Mouse (Mus musculus) layer of hippocampus, postnatal 14 days (tissue): Measurements from ENCODE around the gene Phex. TPM values are rescaled to one million over a fixed set of nuclear protein-coding genes. Genes with fewer than 3 reads are reported as not detected.

Experiments
- DNase-seq, 2 experiments: peaks; one replicate each; pipeline ENCODE4 v3.0.0; 2021 to 2022; ENCODE audit warnings: low spot score in 2 of 2, mixed read lengths in 1 of 2
- microRNA-seq, 2 experiments: library from miRNA; unstranded; fragments of <30 nt; microRNA quantifications; one replicate each; pipeline ENCODE4 v1.2.0; 2021
- total RNA-seq, 2 experiments: library from RNA; stranded (reverse); gene quantifications; 2 replicates each; pipeline ENCODE4 v1.2.3; 2021

The Phex gene
- total RNA-seq, 2 experiments from 2014 or later = 0.39 to 0.55 TPM

DNA sequence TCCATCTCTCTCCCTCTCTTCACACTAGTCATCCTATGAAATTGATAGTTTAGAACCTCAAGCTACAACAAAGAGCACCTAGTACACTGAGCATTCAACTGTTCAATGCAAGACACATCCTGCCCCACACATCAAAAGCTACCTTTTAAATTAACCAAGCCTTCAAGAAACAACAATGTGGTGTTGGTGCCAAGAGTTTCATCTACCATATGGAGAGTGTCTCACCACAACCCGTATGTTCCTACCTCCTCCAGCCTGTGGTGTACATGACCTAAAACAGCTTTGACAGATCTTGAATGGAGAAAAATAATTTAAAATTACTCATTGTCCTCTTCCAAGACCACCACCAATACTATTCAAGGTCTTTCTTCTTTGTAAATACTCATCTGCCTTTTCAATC lies 106.9 kb downstream of the Phex start:
- DNase-seq = no peak

DNA sequence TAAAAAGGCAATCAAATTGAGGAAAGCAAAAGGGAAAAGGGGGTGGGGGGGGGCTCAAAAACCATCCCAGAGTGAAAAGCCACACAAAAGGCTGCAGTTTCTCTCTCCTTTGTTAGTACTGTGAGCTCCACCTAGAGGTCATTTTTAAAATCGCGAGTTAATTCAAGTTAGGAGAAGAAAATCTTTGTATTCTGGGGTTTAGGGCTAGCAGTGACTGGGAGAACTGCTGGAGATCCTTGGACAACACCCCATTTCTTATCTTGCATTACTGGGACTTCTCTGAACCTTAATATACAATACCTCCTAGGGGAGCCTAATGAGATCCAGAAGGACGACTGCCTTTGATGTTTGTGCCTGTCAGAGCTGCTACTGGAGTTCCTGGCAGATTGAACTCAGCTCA lies 107.7 kb downstream of the Phex start:
- peak; percentile 6 to 66 for DNase-seq

DNA sequence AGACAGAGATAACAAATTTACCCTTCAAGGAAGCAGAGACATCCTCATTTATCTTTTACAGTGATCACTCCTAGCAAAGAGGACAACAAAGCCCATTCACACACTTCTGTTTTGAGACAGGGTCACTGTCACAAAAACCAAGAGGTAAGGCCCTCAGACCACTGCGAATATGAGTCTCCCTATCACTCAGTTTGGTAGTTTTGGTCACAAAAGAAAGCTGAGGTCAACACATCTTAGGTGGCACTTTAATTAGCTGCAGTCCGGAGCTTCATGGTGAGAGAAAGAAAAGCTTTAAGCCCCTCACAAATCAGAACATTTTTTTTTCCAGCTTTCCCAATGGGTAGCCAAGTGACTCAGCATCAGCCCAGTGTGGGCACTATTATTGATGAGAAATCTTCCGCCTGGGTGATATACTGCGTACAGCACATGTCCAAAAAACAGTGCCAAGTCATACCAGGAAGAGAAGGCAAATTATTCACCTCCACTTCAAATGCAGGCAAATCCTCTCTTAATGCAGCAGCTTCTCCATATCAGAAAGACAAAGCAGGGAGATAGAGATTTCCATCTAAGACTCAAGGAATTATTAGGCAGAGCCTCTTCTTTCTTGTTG lies 108.2 kb downstream of the Phex start:
- peak in 1 of 2 experiments; percentile 10 for DNase-seq

DNA sequence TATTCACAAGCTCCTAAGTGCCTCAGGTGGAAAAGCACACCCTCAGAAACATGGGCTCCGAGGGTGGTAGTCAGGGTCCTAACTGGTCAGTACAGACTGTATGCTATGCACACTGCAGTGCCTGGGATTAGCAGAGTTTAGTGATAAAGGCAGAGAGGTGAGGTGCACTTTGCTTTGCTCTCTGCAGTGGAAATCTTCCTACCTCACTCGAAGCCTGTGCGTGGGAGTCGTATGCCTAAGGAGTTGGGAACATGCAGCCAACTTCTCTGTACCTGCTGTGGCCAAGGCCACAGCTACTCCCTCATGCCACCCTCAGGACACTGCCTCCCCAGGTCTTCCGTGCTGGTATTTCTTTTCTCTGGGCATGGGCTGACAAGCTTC lies 109.3 kb downstream of the Phex start:
- no peak for DNase-seq

DNA sequence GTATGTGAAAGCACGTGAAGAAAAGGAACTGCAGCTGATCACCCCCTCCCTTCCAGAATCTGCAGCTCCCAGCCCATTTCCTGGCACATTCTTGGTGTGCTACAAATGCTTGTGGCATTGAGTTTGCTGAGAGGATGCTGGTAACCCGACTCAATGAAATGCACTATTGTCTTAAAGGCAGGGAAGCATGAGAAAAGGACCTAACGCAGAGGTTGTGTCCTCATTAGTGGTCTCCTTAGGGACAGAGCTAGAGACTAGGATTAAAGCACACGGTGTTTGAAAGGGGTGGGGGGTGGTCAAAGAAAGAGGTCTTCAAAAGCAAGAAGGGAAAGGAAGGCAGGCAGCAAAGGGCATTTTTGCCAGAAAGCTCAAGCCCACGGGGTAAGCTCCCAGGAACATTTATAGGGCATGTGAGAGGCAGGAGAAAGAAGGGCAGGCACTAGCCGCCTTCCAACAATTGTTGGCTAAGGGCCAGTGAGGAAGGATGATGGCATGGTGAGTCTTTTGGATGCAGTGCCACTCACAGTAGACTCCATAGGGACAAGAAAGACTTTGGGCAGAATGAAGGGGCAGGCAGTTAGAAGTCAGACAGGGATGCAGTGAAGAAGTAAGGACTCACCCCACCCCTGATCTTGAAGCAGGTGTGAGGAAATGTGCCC lies 109.8 kb downstream of the Phex start:
- no peak for DNase-seq

DNA sequence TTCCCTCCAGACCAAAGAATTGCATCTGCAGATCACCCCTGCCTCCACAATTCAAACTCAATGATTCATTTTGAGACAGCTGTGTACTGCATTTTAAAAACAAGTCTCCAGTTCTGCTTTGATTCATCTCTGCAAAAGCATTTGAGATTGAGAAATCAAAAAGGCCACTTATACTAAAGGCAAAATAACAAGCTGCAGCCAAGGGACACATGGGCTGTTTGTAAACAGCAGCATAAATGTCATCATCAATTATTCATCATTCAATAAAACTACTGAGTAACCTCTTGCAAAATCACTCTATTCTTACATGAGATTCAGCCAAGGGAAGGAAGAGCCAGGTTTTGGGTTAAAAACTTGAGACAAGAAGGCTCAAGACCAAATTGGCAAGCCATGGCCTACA lies 122.7 kb downstream of the Phex start:
- DNase-seq = no peak

DNA sequence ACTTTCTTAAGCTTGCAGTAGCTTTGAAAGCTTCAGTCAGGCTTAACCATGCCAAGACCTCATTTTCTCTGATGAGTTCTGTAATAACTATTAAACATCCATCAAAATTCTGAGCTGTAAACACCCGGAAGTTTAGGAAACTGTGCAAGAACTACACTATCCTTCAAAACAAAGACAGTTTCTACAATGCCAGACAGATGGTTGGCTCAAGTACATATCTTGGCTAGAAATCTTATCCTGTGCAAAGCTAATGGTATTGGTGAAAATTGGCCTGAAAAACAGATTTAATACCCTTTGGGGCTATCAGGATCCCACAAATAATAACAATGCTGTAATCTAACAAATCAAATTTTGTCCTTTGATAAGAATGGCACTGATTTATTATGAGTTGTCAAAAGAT lies 138.5 kb downstream of the Phex start:
- no peak for DNase-seq

DNA sequence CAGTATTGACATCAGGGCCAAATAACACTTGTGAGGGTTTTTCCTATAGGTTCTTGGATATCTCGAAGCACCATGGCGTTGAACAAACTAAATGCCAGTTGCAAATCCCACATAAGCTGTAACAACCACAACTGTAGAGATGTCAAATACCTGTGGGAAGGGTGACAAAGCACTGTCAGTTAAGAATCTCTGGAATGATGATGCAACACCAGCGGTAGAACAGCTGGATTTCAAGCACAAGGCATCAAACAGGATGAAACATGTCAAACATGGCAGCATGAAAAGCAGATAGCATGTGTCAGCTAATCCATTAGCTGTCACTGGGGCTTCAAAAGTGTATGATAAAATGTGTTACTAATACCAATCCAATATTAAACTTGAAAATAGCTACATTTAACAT lies 141.8 kb downstream of the Phex start:
- DNase-seq = no peak

DNA sequence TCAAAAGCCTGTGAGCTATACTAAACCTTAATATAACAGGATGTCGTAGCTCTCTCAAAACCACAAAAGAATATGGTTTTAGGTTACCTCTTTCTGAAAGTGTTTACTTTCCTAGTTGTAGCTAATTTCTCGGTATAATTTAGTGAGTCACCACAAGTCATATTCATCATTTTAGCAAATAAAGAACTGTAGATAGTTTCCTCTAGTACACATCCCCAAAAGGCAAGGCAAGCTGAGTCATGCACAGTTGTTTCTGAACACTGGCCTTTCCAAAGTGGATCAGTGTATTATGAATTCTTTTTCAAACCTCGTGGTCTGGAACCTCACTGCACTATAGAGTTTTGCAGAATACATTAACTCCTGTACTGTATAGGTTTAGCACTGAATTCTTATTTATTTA lies 143.5 kb downstream of the Phex start:
- DNase-seq = no peak

DNA sequence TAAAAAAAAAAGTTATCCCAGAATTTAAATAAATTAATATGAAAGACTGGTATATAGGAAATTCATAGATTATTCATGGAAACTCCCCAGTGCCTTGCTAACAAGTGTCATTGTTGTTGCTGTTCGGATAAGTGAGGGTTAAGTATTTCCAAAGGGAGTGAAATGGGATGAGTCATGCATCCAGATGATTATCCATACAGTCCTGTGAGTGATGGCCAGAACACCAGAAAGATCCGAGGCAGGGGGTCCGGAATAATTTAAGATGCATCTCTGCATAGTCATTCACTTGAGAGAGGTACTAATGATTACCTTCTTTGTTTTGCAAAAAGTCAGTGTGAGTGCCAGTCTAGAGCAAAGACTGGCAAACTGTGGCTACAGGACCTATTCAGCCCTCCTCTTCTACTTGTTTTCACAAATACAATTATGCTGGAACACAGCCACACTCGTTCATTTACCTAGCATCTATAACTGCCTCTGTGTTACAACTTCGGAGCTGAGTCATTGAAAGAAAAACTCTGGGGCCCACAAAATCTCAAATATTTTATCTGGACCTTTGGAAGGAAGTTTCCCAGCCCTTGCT lies 145.3 kb downstream of the Phex start:
- DNase-seq = no peak

DNA sequence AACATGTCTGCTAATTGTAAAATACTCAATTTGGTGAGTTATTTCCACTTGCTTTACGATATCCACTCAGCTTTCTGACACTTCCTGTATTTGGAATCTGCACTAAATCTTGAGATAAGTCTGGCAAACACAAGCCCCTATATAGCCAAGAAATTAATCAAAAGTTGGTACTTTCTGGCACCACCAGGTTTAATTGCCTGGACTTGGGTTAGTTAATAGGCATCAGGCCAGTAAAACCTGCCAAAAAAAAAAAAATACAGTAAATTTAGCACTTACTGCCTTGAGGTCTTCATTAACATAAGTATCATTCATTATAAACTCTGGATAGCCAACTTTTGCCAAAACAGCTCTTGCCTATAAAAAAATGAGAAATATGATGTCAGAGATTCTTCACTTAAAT lies 147.0 kb downstream of the Phex start:
- DNase-seq = no peak

DNA sequence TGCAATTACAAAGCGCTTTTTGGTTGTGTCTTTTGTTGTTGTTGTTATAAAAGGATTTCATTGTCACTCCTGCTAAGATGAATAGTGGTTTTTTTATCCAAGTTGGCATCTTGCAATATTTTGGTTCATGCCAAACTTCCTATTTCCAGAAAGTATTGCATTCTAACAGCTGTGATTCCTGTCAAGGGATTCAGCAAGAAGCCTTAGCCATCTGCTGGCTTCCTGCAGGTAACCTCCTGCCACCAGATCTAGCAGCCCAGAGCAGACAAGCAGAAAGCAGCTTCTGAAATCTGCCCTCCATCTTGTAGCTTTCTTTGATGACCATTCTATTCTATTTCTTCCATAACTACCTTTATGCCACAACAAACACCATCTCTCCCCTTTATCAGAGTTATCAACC lies 212.4 kb downstream of the Phex start:
- no peak for DNase-seq

DNA sequence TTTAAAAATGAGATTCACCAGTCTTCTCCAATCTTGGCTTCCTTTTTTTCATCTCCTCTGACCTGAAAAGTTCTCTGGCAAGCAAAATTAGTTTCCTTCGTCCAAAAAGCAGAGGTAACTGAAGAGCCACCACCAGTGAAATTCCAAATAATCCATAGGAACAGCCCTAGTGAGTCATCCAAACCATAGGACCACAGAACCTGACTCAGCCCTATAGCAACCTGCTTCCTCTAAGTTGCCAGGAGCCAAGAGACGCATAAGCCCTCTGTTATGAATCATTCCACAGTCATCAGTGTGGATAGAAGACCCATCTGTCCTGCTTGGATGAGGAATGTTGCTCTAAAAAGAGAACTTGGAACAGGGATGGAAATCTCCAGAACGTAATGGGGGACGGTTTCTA lies 230.9 kb downstream of the Phex start:
- DNase-seq = peak; percentile 4 to 29

DNA sequence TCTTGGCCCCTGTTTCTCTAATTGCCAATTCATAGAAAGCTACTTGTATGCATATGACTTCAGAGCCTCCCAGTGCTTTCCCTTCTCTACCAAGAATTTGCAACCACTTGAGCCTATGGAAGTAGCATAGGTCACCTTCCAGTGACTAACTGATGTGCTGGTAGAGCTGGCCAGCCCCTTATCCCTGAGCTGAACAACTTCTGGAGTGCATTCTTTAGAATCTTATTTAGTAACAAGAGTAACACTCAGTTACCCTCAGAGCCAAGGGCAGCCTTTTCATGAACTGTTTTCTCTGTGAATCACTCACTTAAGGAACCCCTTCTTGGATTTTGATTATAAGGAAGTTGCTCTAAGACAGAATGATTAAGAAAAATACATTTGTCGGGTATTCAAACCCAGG lies 234.3 kb downstream of the Phex start:
- no peak for DNase-seq

DNA sequence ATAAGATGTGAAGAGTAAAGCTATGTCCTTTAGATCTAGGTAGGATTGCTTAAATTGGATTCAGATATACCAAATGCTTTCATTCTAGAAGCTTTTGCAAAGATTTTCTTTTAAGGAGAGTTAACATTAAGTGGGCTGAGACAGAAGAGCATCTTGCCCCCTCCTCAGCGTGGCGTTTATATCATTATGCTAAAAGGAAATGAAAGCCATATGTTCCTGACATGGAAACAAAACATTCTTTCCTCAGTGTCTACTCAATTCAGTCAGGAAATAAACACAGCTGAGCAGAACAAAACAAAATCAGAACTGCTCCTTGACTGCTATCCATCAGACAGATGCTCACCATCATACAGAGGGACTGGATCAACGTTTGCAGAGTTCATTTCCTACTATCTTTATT lies 251.0 kb downstream of the Phex start:
- no peak for DNase-seq

DNA sequence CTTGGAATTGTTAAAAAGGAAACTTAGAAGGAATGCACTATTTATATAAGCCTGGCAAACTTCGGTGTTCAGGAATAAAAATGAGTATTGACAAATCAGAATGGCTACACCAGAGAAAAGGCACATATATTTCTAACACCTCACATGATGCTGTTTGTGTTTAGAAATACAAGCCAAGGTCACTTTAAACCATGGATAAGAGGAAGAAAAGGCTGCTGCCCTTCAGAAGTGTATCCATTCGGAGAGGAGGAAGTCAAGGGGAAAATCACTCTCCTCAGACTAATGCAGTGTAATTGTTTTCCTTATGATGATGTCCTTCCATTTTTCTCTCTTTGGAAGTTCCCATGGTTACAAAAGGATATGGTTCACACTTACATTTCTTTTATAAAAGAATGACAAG lies 251.7 kb downstream of the Phex start:
- DNase-seq = no peak

DNA sequence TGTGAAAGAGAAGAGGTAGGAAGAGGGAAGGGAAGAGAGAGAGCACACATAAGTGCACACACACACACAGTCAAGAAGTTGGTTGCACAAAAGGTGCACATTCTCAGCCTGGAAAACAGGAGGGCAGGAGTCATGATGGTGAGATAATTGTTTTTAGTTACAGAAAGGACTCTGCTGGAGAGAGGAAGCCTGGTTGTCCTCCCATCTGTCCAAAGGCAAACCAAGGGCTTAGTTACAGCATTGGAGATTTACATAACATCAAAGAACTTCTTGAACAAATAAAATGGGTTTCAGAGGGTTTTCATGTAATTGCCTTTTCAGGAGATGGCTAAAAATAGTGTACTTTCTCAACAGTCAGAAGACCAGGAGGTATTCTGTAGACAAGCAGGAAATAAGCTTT lies 270.4 kb downstream of the Phex start:
- DNase-seq = no peak

DNA sequence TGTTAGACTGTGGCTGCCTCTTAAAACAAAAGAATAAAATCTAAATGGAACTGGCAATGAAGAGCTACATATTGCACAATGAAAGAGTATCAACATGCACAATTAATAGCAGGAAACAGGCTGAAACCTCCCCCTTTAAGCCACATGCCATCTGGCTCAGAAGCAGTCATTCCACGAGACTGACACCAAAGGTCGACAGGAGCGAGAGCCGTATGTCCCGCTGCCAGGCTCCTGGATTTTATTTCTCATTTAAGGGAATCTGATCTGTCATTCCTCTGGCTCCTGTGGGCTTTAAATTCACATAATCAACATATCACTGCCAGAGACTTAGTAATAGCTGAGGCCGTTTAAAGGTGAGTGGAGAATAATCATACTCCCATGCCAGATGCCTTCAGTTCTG lies 275.5 kb downstream of the Phex start:
- DNase-seq = no peak

Small RNAs within 50 kb of the gene (microRNA-seq; reads per million reads assigned to microRNA genes)
- gene Gm23798 = 0 reads per million in 2 experiments

Other genes with a start within 250 kb of the Phex start
- 100 to 1,000 TPM in 1 of 2 experiments, 10 to 100 TPM in 1; 78.5 to 110 TPM for gene Sms, start 77.0 kb upstream of the Phex start, total RNA-seq
- not detected for gene Yy2, start 153.7 kb upstream of the Phex start, total RNA-seq
- 10 to 100 TPM; 33.8 to 34.8 TPM for gene Mbtps2, start 183.4 kb upstream of the Phex start, total RNA-seq